In the genomic region with DNA sequence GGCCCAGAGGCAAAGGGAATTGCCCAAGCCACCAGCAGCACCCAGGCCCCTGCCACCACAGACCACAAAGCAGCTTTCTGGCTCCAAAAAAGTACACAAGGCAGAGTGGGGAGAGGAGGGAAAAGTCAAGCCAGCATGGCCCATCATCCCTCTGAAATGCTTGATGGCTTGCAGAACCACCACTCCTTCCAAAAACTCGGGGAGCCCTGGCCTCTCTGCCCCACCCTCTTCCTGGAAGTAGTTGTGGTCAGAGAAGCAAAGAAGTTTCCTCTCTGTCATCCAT, we compare ENCODE assay signal across 10 mouse cellular contexts. TPM values are rescaled to one million over a fixed set of nuclear protein-coding genes. Genes with fewer than 3 reads are reported as not detected.
DNase-seq lines count a peak whose midpoint lies in the region; ATAC-seq lines count a peak whose summit lies in the region.
"Had no signal": no experiment of that assay in that cellular context is flagged by ENCODE, and none has a peak within 500 bp of the region (broad histone marks: within the 10 kb centered on the region; RNA-seq: fewer than 3 reads in every experiment).

No protein-coding gene starts in this region.

- no peak overlapping the region for H3K27ac ChIP-seq in liver, embryonic 11.5 days (ENCODE audit: low read depth, low read length)
- no peak overlapping the region for H3K27ac ChIP-seq in neural tube, embryonic 13.5 days (replicated peaks)
- no peak overlapping the region for H3K27ac ChIP-seq in forebrain, embryonic 14.5 days (ENCODE audit: low read depth, low read length)

- H3K27me3 ChIP-seq in liver, embryonic 11.5 days (replicated peaks; ENCODE audit: control insufficient read depth, insufficient read depth, low read length): peaks cover 27% of the 10 kb centered on the region
- H3K27me3 ChIP-seq in neural tube, embryonic 13.5 days: peaks cover 24% of the 10 kb centered on the region
- H3K27me3 ChIP-seq in forebrain, embryonic 14.5 days (replicated peaks; ENCODE audit: control insufficient read depth, insufficient read depth, low read length): 0 out of 2 replicates have a peak, but pooled peaks cover 9% of the 10 kb centered on the region

- no peak overlapping the region for H3K4me3 ChIP-seq in liver, embryonic 11.5 days (ENCODE audit: low read depth, low read length)
- H3K4me3 ChIP-seq in neural tube, embryonic 13.5 days: 0 out of 2 replicates have a peak overlapping the region, but pooled peaks have one; percentile 68
- no peak overlapping the region for H3K4me3 ChIP-seq in forebrain, embryonic 14.5 days (ENCODE audit: low read depth, low read length)
- H3K4me3 ChIP-seq: erythroblast, embryonic 14.5 days had no signal

- H3K4me2 ChIP-seq in liver, embryonic 11.5 days: peak overlapping the region; percentile 100
- H3K4me2 ChIP-seq in neural tube, embryonic 13.5 days: peak overlapping the region; percentile 99
- H3K4me2 ChIP-seq in forebrain, embryonic 14.5 days (ENCODE audit: low read length): no peak overlapping the region

- H3K9ac ChIP-seq in liver, embryonic 11.5 days (ENCODE audit: low read depth, low read length): no peak overlapping the region
- 0 out of 2 replicates have a peak overlapping the region, but pooled peaks have one; percentile 41 for H3K9ac ChIP-seq in neural tube, embryonic 13.5 days
- H3K9ac ChIP-seq in forebrain, embryonic 14.5 days (ENCODE audit: low read length): no peak overlapping the region

- no peak for ATAC-seq in liver, embryonic 11.5 days (replicated peaks; ENCODE audit: low FRiP score)
- ATAC-seq in granulocyte monocyte progenitor cell, adult 5-6 weeks (replicated peaks; ENCODE audit: poor library complexity, severe bottlenecking): peak; percentile 40
- no peak for ATAC-seq in neural tube, embryonic 13.5 days (ENCODE audit: low read depth)
- ATAC-seq in forebrain, embryonic 14.5 days: no peak

- no peak for DNase-seq in liver, embryonic 11.5 days (ENCODE audit: low spot score)
- DNase-seq in liver (no peak), NIH3T3 (ENCODE audit: low read depth) (peak; percentile 70)
- DNase-seq in frontal cortex, postnatal 10 days (ENCODE audit: low spot score in 2 of 2): no peak
- DNase-seq in forebrain, embryonic 14.5 days (ENCODE audit: low spot score): no peak
- DNase-seq: layer of hippocampus, adult 9-11 months had no signal

- 20% methylated on average over 1 of the region's 1 CpGs for WGBS in liver, embryonic 11.5 days
- WGBS in neural tube, embryonic 13.5 days: 46% methylated on average over 1 of the region's 1 CpGs
- 47% methylated on average over 1 of the region's 1 CpGs for WGBS in forebrain, embryonic 14.5 days

- no peaks in the 10 kb centered on the region for H3K9me3 ChIP-seq in liver, embryonic 11.5 days (ENCODE audit: control insufficient read depth, low read length)
- no peaks in the 10 kb centered on the region for H3K9me3 ChIP-seq in neural tube, embryonic 13.5 days
- no peaks in the 10 kb centered on the region for H3K9me3 ChIP-seq in forebrain, embryonic 14.5 days (replicated peaks; ENCODE audit: control insufficient read depth, low read length)

- H3K4me1 ChIP-seq in liver, embryonic 11.5 days (replicated peaks; ENCODE audit: control insufficient read depth, insufficient read depth, low read length): peaks cover 22% of the 10 kb centered on the region
- H3K4me1 ChIP-seq in neural tube, embryonic 13.5 days (replicated peaks): peaks cover 45% of the 10 kb centered on the region
- 0 out of 2 replicates have a peak, but pooled peaks cover 3% of the 10 kb centered on the region for H3K4me1 ChIP-seq in forebrain, embryonic 14.5 days (ENCODE audit: control insufficient read depth, insufficient read depth, low read length)

- no peaks in the 10 kb centered on the region for H3K36me3 ChIP-seq in liver, embryonic 11.5 days (ENCODE audit: control insufficient read depth, insufficient read depth, low read length)
- H3K36me3 ChIP-seq in neural tube, embryonic 13.5 days: no peaks in the 10 kb centered on the region
- no peaks in the 10 kb centered on the region for H3K36me3 ChIP-seq in forebrain, embryonic 14.5 days (ENCODE audit: control insufficient read depth, insufficient read depth, low read length)

RNA-seq across cellular contexts. Expression of a gene that starts 2.2 kb away (rescaled TPM):
- 3.2 and 3.5 TPM in 2 replicates for polyA plus RNA-seq in liver, embryonic 11.5 days (2014; fragmentation: Nextera tagmentation; extraction: Ambion mirVana)
- total RNA-seq in granulocyte monocyte progenitor cell, adult 5-6 weeks (2014; fragmentation: Nextera tagmentation): 0.41 TPM in 1 of 2 replicates, not detected in the other
- 1.2 TPM in 2 replicates for total RNA-seq in granulocyte monocyte progenitor cell, adult 5-6 weeks (2017)
- 3.7 and 4.2 TPM in 2 replicates for polyA plus RNA-seq in neural tube, embryonic 13.5 days (2015; fragmentation: Nextera tagmentation; extraction: Ambion mirVana)
- polyA plus RNA-seq in forebrain, embryonic 14.5 days (2014; fragmentation: Nextera tagmentation; extraction: Ambion mirVana): 1.1 and 1.6 TPM in 2 replicates

RNA-seq across cellular contexts. Expression of a gene that starts 5.4 kb away (rescaled TPM):
- polyA plus RNA-seq in liver, embryonic 11.5 days (2014; fragmentation: Nextera tagmentation; extraction: Ambion mirVana): not detected in 2 replicates
- not detected in 2 replicates for total RNA-seq in granulocyte monocyte progenitor cell, adult 5-6 weeks (2014; fragmentation: Nextera tagmentation)
- not detected in 2 replicates for total RNA-seq in granulocyte monocyte progenitor cell, adult 5-6 weeks (2017)
- not detected in 2 replicates for polyA plus RNA-seq in neural tube, embryonic 13.5 days (2015; fragmentation: Nextera tagmentation; extraction: Ambion mirVana)
- polyA plus RNA-seq in forebrain, embryonic 14.5 days (2014; fragmentation: Nextera tagmentation; extraction: Ambion mirVana): not detected in 2 replicates
- total RNA-seq: neutrophil, adult 5-6 weeks had no signal
- polyA plus RNA-seq: erythroblast, embryonic 14.5 days had no signal

RNA-seq across cellular contexts. Expression of a gene that starts 7.6 kb away (rescaled TPM):
- polyA plus RNA-seq in liver, embryonic 11.5 days (2014; fragmentation: Nextera tagmentation; extraction: Ambion mirVana): not detected in 2 replicates
- total RNA-seq in granulocyte monocyte progenitor cell, adult 5-6 weeks (2014; fragmentation: Nextera tagmentation): not detected in 2 replicates
- not detected in 2 replicates for total RNA-seq in granulocyte monocyte progenitor cell, adult 5-6 weeks (2017)
- not detected in 2 replicates for polyA plus RNA-seq in neural tube, embryonic 13.5 days (2015; fragmentation: Nextera tagmentation; extraction: Ambion mirVana)
- polyA plus RNA-seq in forebrain, embryonic 14.5 days (2014; fragmentation: Nextera tagmentation; extraction: Ambion mirVana): not detected in 2 replicates
- total RNA-seq: neutrophil, adult 5-6 weeks had no signal
- polyA plus RNA-seq: erythroblast, embryonic 14.5 days had no signal

RNA-seq across cellular contexts. Expression of a gene that starts 12.8 kb away (rescaled TPM):
- not detected in 2 replicates for polyA plus RNA-seq in liver, embryonic 11.5 days (2014; fragmentation: Nextera tagmentation; extraction: Ambion mirVana)
- total RNA-seq in granulocyte monocyte progenitor cell, adult 5-6 weeks (2014; fragmentation: Nextera tagmentation): not detected in 2 replicates
- not detected in 2 replicates for total RNA-seq in granulocyte monocyte progenitor cell, adult 5-6 weeks (2017)
- not detected in 2 replicates for polyA plus RNA-seq in neural tube, embryonic 13.5 days (2015; fragmentation: Nextera tagmentation; extraction: Ambion mirVana)
- polyA plus RNA-seq in forebrain, embryonic 14.5 days (2014; fragmentation: Nextera tagmentation; extraction: Ambion mirVana): not detected in 2 replicates
- total RNA-seq: neutrophil, adult 5-6 weeks had no signal
- polyA plus RNA-seq: erythroblast, embryonic 14.5 days had no signal

RNA-seq across cellular contexts. Expression of a gene that starts 22.5 kb away (rescaled TPM):
- polyA plus RNA-seq in liver, embryonic 11.5 days (2014; fragmentation: Nextera tagmentation; extraction: Ambion mirVana): not detected in 2 replicates
- total RNA-seq in granulocyte monocyte progenitor cell, adult 5-6 weeks (2014; fragmentation: Nextera tagmentation): not detected in 2 replicates
- not detected in 2 replicates for total RNA-seq in granulocyte monocyte progenitor cell, adult 5-6 weeks (2017)
- 0.64 TPM in 1 of 2 replicates, not detected in the other for polyA plus RNA-seq in neural tube, embryonic 13.5 days (2015; fragmentation: Nextera tagmentation; extraction: Ambion mirVana)
- not detected in 2 replicates for polyA plus RNA-seq in forebrain, embryonic 14.5 days (2014; fragmentation: Nextera tagmentation; extraction: Ambion mirVana)
- total RNA-seq: neutrophil, adult 5-6 weeks had no signal
- polyA plus RNA-seq: erythroblast, embryonic 14.5 days had no signal
